In genomic region chr9:31176379-31177130, GRCm38 (mm10) we compare ENCODE assay signal across 7 mouse cellular contexts. TPM values are rescaled to one million over a fixed set of nuclear protein-coding genes. Genes with fewer than 3 reads are reported as not detected.
DNase-seq lines count a peak whose midpoint lies in the region; ATAC-seq and TF ChIP-seq lines count a peak whose summit lies in the region.

No protein-coding gene starts in this region.

- no peak for TF ChIP-seq CTCF in Patski (IDR thresholded peaks at IDR 0.05)

- H3K27ac ChIP-seq in brown adipose tissue, adult 24 weeks (replicated peaks; ENCODE audit: low read depth, low read length), result peak overlapping the region; percentile 56

- in situ Hi-C loops in Patski (cut with MboI; ENCODE audit: low pct_unique_long_range_greater_than_20kb), result no loop called here

- POLR2A ChIA-PET in Patski (lab: Charles Lee), result interaction anchor here (0.6 kb wide), 1 partner anchor 40 kb away, joined by 3 read pairs; no protein-coding TSS in a partner anchor

- peaks cover 24% of the 10 kb centered on the region for H3K4me1 ChIP-seq in brown adipose tissue, adult 24 weeks (ENCODE audit: control insufficient read depth, insufficient read depth, insufficient read length, low read length)

- ATAC-seq in Patski, result peak; percentile 96
- peak; percentile 96 for ATAC-seq in megakaryocyte progenitor cell, adult 5-6 weeks (replicated peaks; ENCODE audit: poor library complexity)

- CTCF ChIA-PET in Patski (lab: Charles Lee), result interaction anchor here (1.0 to 1.9 kb wide), 3 partner anchors 10 to 27 kb away, joined by 3 to 6 read pairs (median 4); no protein-coding TSS in a partner anchor

- H3K4me3 ChIP-seq in brown adipose tissue, adult 24 weeks (ENCODE audit: insufficient read depth, low read depth, low read length), result no peak overlapping the region

- H3K27me3 ChIP-seq in Patski, result no peaks in the 10 kb centered on the region

- peak; percentile 71 for DNase-seq in Patski (ENCODE audit: low read depth, low spot score)
- DNase-seq in frontal cortex, postnatal 10 days (ENCODE audit: low spot score in 2 of 2), result peak; percentile 55 to 77
- DNase-seq in heart, postnatal 36 days, result peak; percentile 85 to 87
- peak; percentile 73 to 84 for DNase-seq in layer of hippocampus, postnatal 10 days (ENCODE audit: low spot score in 2 of 2)
- DNase-seq in testis, postnatal 10 days (ENCODE audit: low spot score), result peak; percentile 84

- intact Hi-C loops in heart, postnatal 36 days (cut with DNase I), result no loop called here

RNA-seq across cellular contexts. Expression of gene Aplp2, which starts 35.1 kb away (rescaled TPM):
- 755 TPM for polyA plus RNA-seq in Patski (2021)
- polyA plus RNA-seq in brown adipose tissue, adult 24 weeks (2012; ENCODE audit: insufficient read depth, insufficient read length, missing spikeins), result 657 and 1,031 TPM in 2 replicates
- total RNA-seq in heart, postnatal 36 days (2021), result 100 to 1,000 TPM; 294 to 315 TPM
- total RNA-seq in layer of hippocampus, postnatal 10 days (2021), result 100 to 1,000 TPM; 420 to 448 TPM
- total RNA-seq in megakaryocyte progenitor cell, adult 5-6 weeks (2015), result 31.2 and 54.0 TPM in 2 replicates
- 36.9 and 71.1 TPM in 2 replicates for total RNA-seq in megakaryocyte progenitor cell, adult 5-6 weeks (2017)

RNA-seq across cellular contexts. Expression of gene St14, which starts 44.9 kb away (rescaled TPM):
- not detected for polyA plus RNA-seq in Patski (2021)
- 0.71 TPM in 1 of 2 replicates, not detected in the other for polyA plus RNA-seq in brown adipose tissue, adult 24 weeks (2012; ENCODE audit: insufficient read depth, insufficient read length, missing spikeins)
- total RNA-seq in heart, postnatal 36 days (2021), result under 1 TPM; 0.38 to 0.61 TPM
- total RNA-seq in layer of hippocampus, postnatal 10 days (2021), result under 1 TPM; 0.74 to 0.82 TPM
- total RNA-seq in megakaryocyte progenitor cell, adult 5-6 weeks (2015), result 3.0 and 3.2 TPM in 2 replicates
- 8.0 and 15.9 TPM in 2 replicates for total RNA-seq in megakaryocyte progenitor cell, adult 5-6 weeks (2017)

Comparison
In these comparisons a context has a peak if more than half of its experiments do, and no peak if none do; other contexts are left out.
1. RNA of gene Aplp2, which starts 35.1 kb away (total RNA-seq): 420 to 448 TPM in layer of hippocampus, postnatal 10 days and 294 to 315 TPM in heart, postnatal 36 days; 31.2 to 71.1 TPM in megakaryocyte progenitor cell, adult 5-6 weeks; every median in the first group is over 4 times any median in the second.
2. Peak in every context shown above with its lines, with median percentiles within 50 percentile points of each other: DNase-seq.